Mouse (Mus musculus) midbrain, embryonic 15.5 days (tissue): Measurements from ENCODE around the gene Vps37b. TPM values are rescaled to one million over a fixed set of nuclear protein-coding genes. Genes with fewer than 3 reads are reported as not detected.

Experiments
- ATAC-seq: fragments of 200-750 bp; cut with Nextera tagmentation; replicated peaks from 2 replicates; pipeline ENCODE4 v1.8.0; 2017; ENCODE audit warnings: moderate TSS enrichment
- H3K27ac ChIP-seq: fragments of 300-500 bp; sonication (generic); 2 replicates; pipeline ENCODE4 v1.5.1; 2015; ENCODE audit warnings: mild to moderate bottlenecking, inconsistent platforms
- H3K27me3 ChIP-seq: fragments of 300-500 bp; sonication (generic); replicated peaks from 2 replicates; pipeline ENCODE4 v1.6.1; 2015; ENCODE audit warnings: inconsistent platforms
- H3K36me3 ChIP-seq: fragments of 300-500 bp; sonication (generic); replicated peaks from 2 replicates; pipeline ENCODE4 v1.6.1; 2015; ENCODE audit warnings: inconsistent platforms
- H3K4me1 ChIP-seq: fragments of 300-500 bp; sonication (generic); 2 replicates; pipeline ENCODE4 v1.6.1; 2015; ENCODE audit warnings: inconsistent platforms
- H3K4me2 ChIP-seq: fragments of 300-500 bp; sonication (generic); 2 replicates; pipeline ENCODE4 v1.6.1; 2015; ENCODE audit warnings: inconsistent platforms, mild to moderate bottlenecking, moderate library complexity
- H3K4me3 ChIP-seq: fragments of 300-500 bp; sonication (generic); 2 replicates; pipeline ENCODE4 v1.5.1; 2015; ENCODE audit warnings: mild to moderate bottlenecking, inconsistent platforms
- H3K9ac ChIP-seq: fragments of 300-500 bp; sonication (generic); 2 replicates; pipeline ENCODE4 v1.6.1; 2015; ENCODE audit warnings: mild to moderate bottlenecking, inconsistent platforms
- H3K9me3 ChIP-seq: fragments of 300-500 bp; sonication (generic); 2 replicates; pipeline ENCODE4 v1.6.1; 2016; ENCODE audit warnings: inconsistent platforms
- WGBS: fragments of 180-500 bp; shearing (Covaris S2); methylation state at CpG from one replicate; pipeline ENCODE4 v1.1.7; 2015; ENCODE audit warnings: mixed read lengths; 5-methylcytosine and 5-hydroxymethylcytosine counted together
- polyA plus RNA-seq: library from polyadenylated mRNA; unstranded; fragments of >200 nt; fragmentation: Nextera tagmentation; extraction: Ambion mirVana; gene quantifications from 2 replicates; pipeline ENCODE4 v1.2.1, GENCODE M21; 2015

Gene Vps37b
- polyA plus RNA-seq, 1 experiment from 2014 or later = 66.7 TPM

- no peak overlapping the region for H3K4me3 ChIP-seq
- peaks cover 8% of the 10 kb centered on the region for H3K4me1 ChIP-seq
- no peaks in the 10 kb centered on the region for H3K9me3 ChIP-seq
- H3K4me2 ChIP-seq = no peak overlapping the region
- H3K27ac ChIP-seq = peak overlapping the region; percentile 17; the same call in 1 of the 2 replicates
- no peak for ATAC-seq
- no peaks in the 10 kb centered on the region for H3K27me3 ChIP-seq
- peaks cover 38% of the 10 kb centered on the region for H3K36me3 ChIP-seq
- no peak overlapping the region for H3K9ac ChIP-seq
- 89% methylated on average over 14 of the region's 15 CpGs for WGBS
These were observed 26.9 kb downstream of the Vps37b start for GRCm38 (mm10) chr5:124005151-124005500.

GRCm38 (mm10) chr5:124004356-124005150, 27.5 kb downstream of the Vps37b start:
- Histone ChIP-seq H3K9ac (no peak overlapping the region), H3K27me3 (no peaks in the 10 kb centered on the region), H3K9me3 (no peaks in the 10 kb centered on the region), H3K4me3 (no peak overlapping the region), H3K36me3 (peaks cover 36% of the 10 kb centered on the region), H3K4me2 (no peak overlapping the region), H3K4me1 (peaks cover 6% of the 10 kb centered on the region; the same call in 1 of the 2 replicates), H3K27ac (peak overlapping the region; percentile 17; the same call in 1 of the 2 replicates)
- 88% methylated on average over 16 of the region's 17 CpGs for WGBS
- ATAC-seq = no peak

- H3K27me3 ChIP-seq = no peaks in the 10 kb centered on the region
- no peak overlapping the region for H3K9ac ChIP-seq
- peaks cover 26% of the 10 kb centered on the region for H3K36me3 ChIP-seq
- peaks cover 6% of the 10 kb centered on the region; the same call in 1 of the 2 replicates for H3K4me1 ChIP-seq
- WGBS = 54% methylated on average over 4 of the region's 4 CpGs
- 0 out of 2 replicates have a peak overlapping the region, but pooled peaks have one; percentile 26 for H3K27ac ChIP-seq
- H3K9me3 ChIP-seq = no peaks in the 10 kb centered on the region
- 0 out of 2 replicates have a peak, but pooled peaks have one; percentile 2 for ATAC-seq
- H3K4me3 ChIP-seq = no peak overlapping the region
- H3K4me2 ChIP-seq = no peak overlapping the region
These were observed 28.7 kb downstream of the Vps37b start for GRCm38 (mm10) chr5:124003375-124003774.

GRCm38 (mm10) chr5:124002876-124003275, 29.2 kb downstream of the Vps37b start:
- Histone ChIP-seq H3K27ac (peak overlapping the region; percentile 26; the same call in 1 of the 2 replicates), H3K36me3 (peaks cover 26% of the 10 kb centered on the region), H3K9ac (no peak overlapping the region), H3K27me3 (no peaks in the 10 kb centered on the region), H3K4me2 (no peak overlapping the region), H3K4me1 (peaks cover 6% of the 10 kb centered on the region; the same call in 1 of the 2 replicates), H3K4me3 (no peak overlapping the region), H3K9me3 (no peaks in the 10 kb centered on the region)
- 62% methylated on average over 2 of the region's 2 CpGs for WGBS
- no peak for ATAC-seq

- peaks cover 11% of the 10 kb centered on the region; the same call in 1 of the 2 replicates for H3K4me1 ChIP-seq
- H3K9ac ChIP-seq = no peak overlapping the region
- ATAC-seq = peak; percentile 28
- 62% methylated on average over 9 of the region's 9 CpGs for WGBS
- no peak overlapping the region; the same call in 1 of the 2 replicates for H3K27ac ChIP-seq
- no peaks in the 10 kb centered on the region for H3K27me3 ChIP-seq
- no peak overlapping the region for H3K4me3 ChIP-seq
- H3K36me3 ChIP-seq = peaks cover 12% of the 10 kb centered on the region
- H3K4me2 ChIP-seq = no peak overlapping the region
- no peaks in the 10 kb centered on the region for H3K9me3 ChIP-seq
These were observed 30.8 kb downstream of the Vps37b start for GRCm38 (mm10) chr5:124001274-124001673.

GRCm38 (mm10) chr5:124000824-124001223, 31.2 kb downstream of the Vps37b start:
- Histone ChIP-seq H3K9ac (no peak overlapping the region), H3K27me3 (no peaks in the 10 kb centered on the region), H3K4me2 (no peak overlapping the region), H3K27ac (no peak overlapping the region; the same call in 1 of the 2 replicates), H3K4me3 (no peak overlapping the region), H3K36me3 (peaks cover 7% of the 10 kb centered on the region), H3K9me3 (no peaks in the 10 kb centered on the region), H3K4me1 (peaks cover 11% of the 10 kb centered on the region; the same call in 1 of the 2 replicates)
- 16% methylated on average over 7 of the region's 7 CpGs for WGBS
- ATAC-seq = peak; percentile 66

- Histone ChIP-seq H3K4me1 (peaks cover 11% of the 10 kb centered on the region; the same call in 1 of the 2 replicates), H3K27me3 (no peaks in the 10 kb centered on the region), H3K27ac (no peak overlapping the region), H3K9me3 (no peaks in the 10 kb centered on the region), H3K4me3 (no peak overlapping the region), H3K36me3 (no peaks in the 10 kb centered on the region), H3K9ac (no peak overlapping the region), H3K4me2 (no peak overlapping the region)
- WGBS = 90% methylated on average over 10 of the region's 10 CpGs
- no peak for ATAC-seq
These were observed 33.7 kb downstream of the Vps37b start for GRCm38 (mm10) chr5:123998370-123998769.

- ATAC-seq = no peak
These were observed 34.3 kb downstream of the Vps37b start for GRCm38 (mm10) chr5:123997811-123998210.

GRCm38 (mm10) chr5:123997211-123997751, 34.8 kb downstream of the Vps37b start:
- no peak overlapping the region for H3K4me2 ChIP-seq
- H3K9me3 ChIP-seq = no peaks in the 10 kb centered on the region
- H3K36me3 ChIP-seq = no peaks in the 10 kb centered on the region
- H3K27ac ChIP-seq = 0 out of 2 replicates have a peak overlapping the region, but pooled peaks have one; percentile 2
- no peaks in the 10 kb centered on the region for H3K27me3 ChIP-seq
- H3K9ac ChIP-seq = no peak overlapping the region
- H3K4me3 ChIP-seq = no peak overlapping the region
- ATAC-seq = no peak
- peaks cover 11% of the 10 kb centered on the region; the same call in 1 of the 2 replicates for H3K4me1 ChIP-seq
- WGBS = 86% methylated on average over 24 of the region's 24 CpGs

More at GRCm38 (mm10) chr5:123997811-123998210, 34.3 kb downstream of the Vps37b start:
- Histone ChIP-seq H3K27me3 (no peaks in the 10 kb centered on the region), H3K4me2 (no peak overlapping the region), H3K36me3 (no peaks in the 10 kb centered on the region), H3K27ac (0 out of 2 replicates have a peak overlapping the region, but pooled peaks have one; percentile 2), H3K9ac (no peak overlapping the region), H3K9me3 (no peaks in the 10 kb centered on the region), H3K4me1 (peaks cover 11% of the 10 kb centered on the region; the same call in 1 of the 2 replicates), H3K4me3 (no peak overlapping the region)
- 68% methylated on average over 16 of the region's 16 CpGs for WGBS

GRCm38 (mm10) chr5:123996695-123997094, 35.4 kb downstream of the Vps37b start:
- Histone ChIP-seq H3K27ac (no peak overlapping the region), H3K36me3 (no peaks in the 10 kb centered on the region)
- WGBS = 88% methylated on average over 14 of the region's 14 CpGs

GRCm38 (mm10) chr5:123996194-123996593, 35.9 kb downstream of the Vps37b start:
- no peak overlapping the region for H3K27ac ChIP-seq
- no peak for ATAC-seq
- H3K36me3 ChIP-seq = no peaks in the 10 kb centered on the region
- H3K27me3 ChIP-seq = no peaks in the 10 kb centered on the region
- no peak overlapping the region for H3K4me2 ChIP-seq
- H3K4me1 ChIP-seq = peaks cover 8% of the 10 kb centered on the region; the same call in 1 of the 2 replicates
- H3K9me3 ChIP-seq = no peaks in the 10 kb centered on the region
- WGBS = 82% methylated on average over 10 of the region's 10 CpGs
- H3K4me3 ChIP-seq = no peak overlapping the region
- no peak overlapping the region for H3K9ac ChIP-seq

More at GRCm38 (mm10) chr5:123996695-123997094, 35.4 kb downstream of the Vps37b start:
- Histone ChIP-seq H3K4me3 (no peak overlapping the region), H3K27me3 (no peaks in the 10 kb centered on the region), H3K4me1 (peaks cover 11% of the 10 kb centered on the region; the same call in 1 of the 2 replicates), H3K9ac (no peak overlapping the region), H3K9me3 (no peaks in the 10 kb centered on the region), H3K4me2 (no peak overlapping the region)
- no peak for ATAC-seq

- H3K9me3 ChIP-seq = no peaks in the 10 kb centered on the region
- ATAC-seq = no peak
- no peak overlapping the region for H3K27ac ChIP-seq
- WGBS = 80% methylated on average over 6 of the region's 6 CpGs
- peaks cover 9% of the 10 kb centered on the region; the same call in 1 of the 2 replicates for H3K4me1 ChIP-seq
- no peak overlapping the region for H3K4me2 ChIP-seq
- H3K4me3 ChIP-seq = no peak overlapping the region
- H3K9ac ChIP-seq = no peak overlapping the region
- H3K27me3 ChIP-seq = no peaks in the 10 kb centered on the region
- no peaks in the 10 kb centered on the region for H3K36me3 ChIP-seq
These were observed 36.7 kb downstream of the Vps37b start for GRCm38 (mm10) chr5:123995388-123995787.
